Mouse (Mus musculus): ENCODE measurements around the gene Fgd3. TPM values are rescaled to one million over a fixed set of nuclear protein-coding genes. Genes with fewer than 3 reads are reported as not detected.

The Fgd3 gene
- polyA plus RNA-seq, 1 experiment from 2014 or later = 1.9 TPM

GRCm38 (mm10) chr13:49317508-49317907 lies 2.6 kb downstream of the Fgd3 start:
- H3K27me3 ChIP-seq = no peaks in the 10 kb centered on the region
- no peak for ATAC-seq (ENCODE audit: low FRiP score, low read depth)
- 64% methylated on average over 6 of the region's 6 CpGs for WGBS
- no peak overlapping the region for H3K27ac ChIP-seq (replicated peaks)
- no peaks in the 10 kb centered on the region for H3K36me3 ChIP-seq
- H3K9me3 ChIP-seq = no peaks in the 10 kb centered on the region
- H3K4me2 ChIP-seq = no peak overlapping the region
- peaks cover 33% of the 10 kb centered on the region for H3K4me1 ChIP-seq (replicated peaks)
- H3K4me3 ChIP-seq = no peak overlapping the region
- no peak overlapping the region for H3K9ac ChIP-seq

DNA sequence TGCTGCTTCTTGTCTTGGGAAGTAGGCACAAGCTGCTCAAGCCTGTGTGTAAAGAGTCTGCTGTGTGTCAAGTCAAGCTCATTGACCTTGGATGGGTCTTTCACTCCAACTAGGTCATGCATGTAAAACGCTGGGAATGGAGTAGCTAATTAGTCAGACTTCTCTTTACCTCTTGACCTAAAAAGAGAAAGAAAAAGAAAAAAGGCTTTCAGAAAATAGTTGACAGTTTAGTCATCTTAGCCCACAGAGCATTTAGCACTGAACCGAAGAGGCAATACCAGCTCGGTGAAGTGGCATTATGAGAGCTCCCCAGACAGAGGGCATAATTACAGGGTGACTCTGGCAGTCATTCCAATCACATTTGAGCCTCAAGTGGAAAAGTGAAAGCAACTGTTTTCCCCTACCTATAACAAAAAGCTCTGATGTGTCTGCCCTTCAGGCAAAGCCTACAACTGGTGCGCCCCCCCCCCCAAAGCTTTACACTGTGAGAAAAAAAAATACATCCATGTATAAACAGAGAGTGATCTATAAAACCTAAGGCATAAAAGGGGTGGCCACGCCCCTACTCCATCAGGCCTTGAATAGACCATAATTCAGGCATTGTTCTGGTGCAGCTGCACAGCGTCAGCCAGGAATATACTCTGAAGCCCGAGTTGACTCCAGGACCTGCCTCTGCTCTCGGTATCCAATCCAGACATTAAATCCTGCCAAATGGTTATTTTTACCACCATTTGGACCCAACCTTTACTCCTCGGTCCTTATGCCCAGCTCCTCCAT lies 3.5 kb downstream of the Fgd3 start:
- H3K27me3 ChIP-seq = no peaks in the 10 kb centered on the region
- no peak for ATAC-seq (ENCODE audit: low FRiP score, low read depth)
- WGBS = 22% methylated on average over 9 of the region's 9 CpGs
- no peaks in the 10 kb centered on the region for H3K36me3 ChIP-seq
- H3K4me2 ChIP-seq = 0 out of 2 replicates have a peak overlapping the region, but pooled peaks have one; percentile 5
- peaks cover 33% of the 10 kb centered on the region for H3K4me1 ChIP-seq (replicated peaks)
- H3K9ac ChIP-seq = no peak overlapping the region
- no peak overlapping the region for H3K4me3 ChIP-seq
- H3K27ac ChIP-seq (replicated peaks) = no peak overlapping the region; the same call in 1 of the 2 replicates
- no peaks in the 10 kb centered on the region for H3K9me3 ChIP-seq

GRCm38 (mm10) chr13:49311642-49312041 lies 8.5 kb downstream of the Fgd3 start:
- Histone ChIP-seq H3K27ac (replicated peaks) (no peak overlapping the region), H3K4me3 (no peak overlapping the region), H3K4me1 (replicated peaks) (peaks cover 4% of the 10 kb centered on the region), H3K36me3 (no peaks in the 10 kb centered on the region), H3K4me2 (no peak overlapping the region), H3K9me3 (no peaks in the 10 kb centered on the region), H3K9ac (no peak overlapping the region), H3K27me3 (no peaks in the 10 kb centered on the region)
- ATAC-seq (ENCODE audit: low FRiP score, low read depth) = no peak
- 92% methylated on average over 7 of the region's 7 CpGs for WGBS

- H3K27me3 ChIP-seq = no peaks in the 10 kb centered on the region
- H3K27ac ChIP-seq (replicated peaks) = no peak overlapping the region
- no peak overlapping the region for H3K4me2 ChIP-seq
- ATAC-seq (ENCODE audit: low FRiP score, low read depth) = no peak
- no peaks in the 10 kb centered on the region for H3K36me3 ChIP-seq
- H3K4me1 ChIP-seq (replicated peaks) = no peaks in the 10 kb centered on the region
- WGBS = 96% methylated on average over 1 of the region's 1 CpGs
- H3K9ac ChIP-seq = no peak overlapping the region
- no peak overlapping the region for H3K4me3 ChIP-seq
- no peaks in the 10 kb centered on the region for H3K9me3 ChIP-seq
Observed at GRCm38 (mm10) chr13:49309501-49309900, 10.6 kb downstream of the Fgd3 start.

GRCm38 (mm10) chr13:49308861-49309403 lies 11.2 kb downstream of the Fgd3 start:
- no peak overlapping the region for H3K4me3 ChIP-seq
- no peak overlapping the region for H3K4me2 ChIP-seq
- no peaks in the 10 kb centered on the region for H3K36me3 ChIP-seq
- no peaks in the 10 kb centered on the region for H3K4me1 ChIP-seq (replicated peaks)
- no peak overlapping the region for H3K27ac ChIP-seq (replicated peaks)
- no peak overlapping the region for H3K9ac ChIP-seq
- WGBS = 88% methylated on average over 16 of the region's 16 CpGs
- no peak for ATAC-seq (ENCODE audit: low FRiP score, low read depth)
- no peaks in the 10 kb centered on the region for H3K27me3 ChIP-seq
- H3K9me3 ChIP-seq = no peaks in the 10 kb centered on the region

DNA sequence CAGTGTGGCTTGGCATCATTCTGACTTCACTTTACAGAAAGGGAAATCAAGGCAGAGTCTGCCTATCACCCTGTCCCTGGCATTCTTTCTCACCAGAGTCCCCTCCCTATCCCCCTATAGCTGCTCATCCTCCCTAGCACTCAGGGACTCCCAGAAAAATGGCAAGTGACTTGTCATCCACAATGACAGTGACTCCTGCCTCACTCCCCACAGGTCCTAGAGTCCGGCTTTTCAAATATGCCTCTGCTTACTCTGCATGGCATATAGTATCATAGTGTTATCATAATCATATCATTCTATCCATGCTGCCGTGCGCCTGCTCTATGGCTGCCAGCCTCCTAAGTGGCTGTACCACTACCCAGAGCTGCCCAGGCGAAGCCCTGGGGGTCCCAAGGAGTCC lies 11.9 kb downstream of the Fgd3 start:
- WGBS = 90% methylated on average over 4 of the region's 4 CpGs
- ATAC-seq (ENCODE audit: low FRiP score, low read depth) = no peak

DNA sequence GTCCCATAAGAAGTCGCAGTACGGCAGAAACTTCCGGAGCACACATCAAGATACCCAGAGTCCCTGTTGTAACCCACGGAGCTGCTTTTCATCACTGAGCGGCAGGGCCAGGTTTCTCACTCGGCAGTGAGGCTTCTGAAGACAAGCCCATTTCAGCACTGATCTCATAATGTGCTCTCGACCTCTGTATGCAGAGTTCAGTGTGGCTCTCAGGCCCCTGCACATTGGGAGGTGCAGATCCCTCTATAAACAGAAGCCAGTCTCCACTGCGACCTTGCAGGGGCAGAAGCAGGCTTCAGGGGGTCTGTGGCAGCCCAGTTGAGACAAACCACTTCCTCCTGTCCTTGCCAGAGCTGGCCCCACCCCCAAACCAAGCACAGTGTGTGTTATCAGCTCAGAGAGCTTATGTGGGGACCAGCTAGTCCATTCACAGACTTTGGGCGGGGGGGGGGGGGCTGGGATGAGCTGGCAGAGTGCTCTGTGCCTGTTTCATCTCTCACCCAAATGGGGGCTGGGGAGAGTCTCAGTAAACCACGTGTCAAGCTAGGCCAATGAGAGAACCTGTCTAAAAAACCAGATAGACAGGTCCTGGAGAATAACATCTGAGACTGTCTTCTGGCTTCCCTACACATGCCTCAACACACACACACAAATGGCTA lies 12.7 kb downstream of the Fgd3 start:
- Histone ChIP-seq H3K9me3 (no peaks in the 10 kb centered on the region), H3K27ac (replicated peaks) (no peak overlapping the region), H3K4me2 (no peak overlapping the region), H3K9ac (no peak overlapping the region), H3K27me3 (no peaks in the 10 kb centered on the region), H3K4me3 (no peak overlapping the region), H3K36me3 (no peaks in the 10 kb centered on the region), H3K4me1 (replicated peaks) (no peaks in the 10 kb centered on the region)
- no peak for ATAC-seq (ENCODE audit: low FRiP score, low read depth)
- 50% methylated on average over 10 of the region's 10 CpGs for WGBS

More for the DNA sequence above, 11.9 kb downstream of the Fgd3 start:
- Histone ChIP-seq H3K4me2 (no peak overlapping the region), H3K9ac (no peak overlapping the region), H3K27me3 (no peaks in the 10 kb centered on the region), H3K27ac (replicated peaks) (no peak overlapping the region), H3K36me3 (no peaks in the 10 kb centered on the region), H3K9me3 (no peaks in the 10 kb centered on the region), H3K4me3 (no peak overlapping the region), H3K4me1 (replicated peaks) (no peaks in the 10 kb centered on the region)

DNA sequence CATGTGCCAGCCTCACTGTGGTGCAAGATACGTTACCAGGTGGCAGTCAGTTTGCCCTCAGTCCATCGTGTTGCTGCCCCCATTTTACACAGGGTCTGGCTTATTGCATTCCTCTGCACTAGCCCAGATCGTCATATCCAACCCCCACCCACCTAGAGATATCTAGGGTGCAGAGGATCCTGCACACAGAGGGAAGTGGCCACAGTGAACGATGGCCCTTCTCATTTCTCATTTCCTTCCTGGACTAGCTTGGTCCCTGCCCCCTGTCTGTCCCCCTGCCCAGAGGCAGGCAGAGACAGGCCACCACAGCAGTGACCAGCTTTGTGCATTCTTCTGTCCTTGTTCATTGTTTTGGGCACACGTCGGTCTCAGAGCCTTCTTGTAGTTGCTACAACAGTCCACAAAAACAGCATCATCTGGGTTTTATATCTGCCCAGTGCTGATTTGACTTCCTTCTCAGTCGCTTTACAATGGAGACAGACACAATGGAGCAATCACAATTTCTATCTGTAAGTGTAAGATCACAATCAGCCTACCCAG lies 13.3 kb downstream of the Fgd3 start:
- no peak for ATAC-seq (ENCODE audit: low FRiP score, low read depth)
- 71% methylated on average over 7 of the region's 7 CpGs for WGBS
- Histone ChIP-seq H3K4me1 (replicated peaks) (no peaks in the 10 kb centered on the region), H3K27me3 (no peaks in the 10 kb centered on the region), H3K4me2 (no peak overlapping the region), H3K27ac (replicated peaks) (no peak overlapping the region), H3K4me3 (no peak overlapping the region), H3K9ac (no peak overlapping the region), H3K9me3 (no peaks in the 10 kb centered on the region), H3K36me3 (no peaks in the 10 kb centered on the region)

DNA sequence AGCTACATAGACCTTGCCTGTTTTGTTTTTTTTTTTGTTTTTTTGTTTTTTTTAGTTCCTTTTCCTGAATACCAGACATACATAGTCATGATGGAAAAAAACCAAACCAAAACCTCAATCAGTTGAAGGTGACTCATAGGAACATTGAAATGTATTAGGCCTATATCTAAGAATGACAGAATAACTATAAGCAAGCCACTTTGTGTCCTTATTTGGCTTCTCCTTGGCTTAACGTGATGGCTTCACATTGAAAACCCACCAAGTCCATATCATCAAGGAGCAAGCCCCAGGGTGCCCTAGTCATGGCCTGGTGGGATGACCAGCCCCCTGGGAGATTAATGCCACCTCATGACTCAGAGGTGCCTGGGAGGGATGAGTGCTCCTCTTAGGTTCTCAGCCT lies 19.3 kb downstream of the Fgd3 start:
- no peaks in the 10 kb centered on the region for H3K27me3 ChIP-seq
- no peak overlapping the region for H3K4me2 ChIP-seq
- no peak overlapping the region for H3K9ac ChIP-seq
- no peaks in the 10 kb centered on the region for H3K36me3 ChIP-seq
- no peaks in the 10 kb centered on the region for H3K9me3 ChIP-seq
- H3K4me3 ChIP-seq = no peak overlapping the region
- ATAC-seq (ENCODE audit: low FRiP score, low read depth) = no peak
- H3K4me1 ChIP-seq (replicated peaks) = no peaks in the 10 kb centered on the region
- no peak overlapping the region for H3K27ac ChIP-seq (replicated peaks)
- WGBS = 79% methylated on average over 1 of the region's 1 CpGs

GRCm38 (mm10) chr13:49298514-49299381 lies 21.4 kb downstream of the Fgd3 start:
- Histone ChIP-seq H3K36me3 (no peaks in the 10 kb centered on the region), H3K4me1 (replicated peaks) (no peaks in the 10 kb centered on the region), H3K9ac (no peak overlapping the region), H3K4me2 (no peak overlapping the region), H3K9me3 (no peaks in the 10 kb centered on the region), H3K27me3 (no peaks in the 10 kb centered on the region), H3K27ac (replicated peaks) (no peak overlapping the region), H3K4me3 (no peak overlapping the region)
- 89% methylated on average over 14 of the region's 14 CpGs for WGBS
- ATAC-seq (ENCODE audit: low FRiP score, low read depth) = no peak

- Histone ChIP-seq H3K9me3 (no peaks in the 10 kb centered on the region), H3K4me2 (no peak overlapping the region), H3K9ac (no peak overlapping the region), H3K36me3 (no peaks in the 10 kb centered on the region), H3K4me1 (replicated peaks) (no peaks in the 10 kb centered on the region), H3K4me3 (no peak overlapping the region), H3K27ac (replicated peaks) (no peak overlapping the region), H3K27me3 (no peaks in the 10 kb centered on the region)
- ATAC-seq (ENCODE audit: low FRiP score, low read depth) = no peak
- WGBS = 85% methylated on average over 7 of the region's 7 CpGs
Observed at GRCm38 (mm10) chr13:49296270-49296669, 23.8 kb downstream of the Fgd3 start.
